Mouse (Mus musculus): ENCODE results near the gene Mb.

Gene Mb

DNA sequence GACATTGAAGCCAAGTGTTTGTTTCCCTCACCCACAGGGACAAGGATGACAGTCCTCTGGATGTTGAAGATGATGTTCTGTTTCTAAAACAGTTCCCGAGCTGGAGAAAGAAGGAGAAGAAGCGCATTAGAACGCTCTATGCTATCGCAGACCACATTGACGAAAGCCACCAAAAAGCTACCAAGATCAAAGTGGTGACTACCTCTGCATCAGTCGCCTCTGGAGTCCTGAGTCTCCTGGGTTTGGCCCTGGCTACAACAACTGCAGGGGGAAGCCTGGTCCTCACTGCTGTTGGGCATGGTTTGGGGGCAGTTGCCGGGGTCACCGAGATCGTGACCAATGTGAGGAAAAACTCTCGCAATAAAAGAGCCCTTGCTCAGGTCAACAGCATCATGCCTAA is at the start of gene Mb:
Gene Mb, minus strand, starts transcription at position 101 of the 400 bp plus-strand sequence.
- no peak for DNase-seq (ENCODE audit: low read depth)

- no peak for DNase-seq (ENCODE audit: low read depth)
Observed at GRCm38 (mm10) chr15:77099756-77100155, 49.3 kb upstream of the Mb start.

- DNase-seq (ENCODE audit: low read depth): no peak
Observed at GRCm38 (mm10) chr15:77097358-77097757, 46.9 kb upstream of the Mb start.

DNA sequence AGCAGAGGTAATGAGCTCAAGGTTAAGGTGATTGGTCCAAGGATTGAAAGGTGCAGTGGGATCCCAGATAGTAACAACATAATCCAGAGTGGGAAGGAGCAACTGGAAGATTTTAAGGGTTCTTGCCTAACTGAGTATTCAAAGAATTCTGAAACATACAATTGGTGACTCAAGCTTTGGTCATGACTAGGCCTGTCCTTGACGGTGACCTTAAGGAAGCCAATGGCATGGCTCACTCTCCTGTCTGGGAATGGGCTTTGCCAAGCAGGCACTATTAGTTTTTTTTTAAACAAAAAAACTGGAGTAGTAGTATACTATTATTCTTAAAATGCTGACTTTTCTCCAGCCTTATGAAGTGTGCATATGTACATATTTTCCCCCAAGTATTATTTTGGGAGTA is 44.7 kb upstream of the Mb start:
- no peak for DNase-seq (ENCODE audit: low read depth)

DNA sequence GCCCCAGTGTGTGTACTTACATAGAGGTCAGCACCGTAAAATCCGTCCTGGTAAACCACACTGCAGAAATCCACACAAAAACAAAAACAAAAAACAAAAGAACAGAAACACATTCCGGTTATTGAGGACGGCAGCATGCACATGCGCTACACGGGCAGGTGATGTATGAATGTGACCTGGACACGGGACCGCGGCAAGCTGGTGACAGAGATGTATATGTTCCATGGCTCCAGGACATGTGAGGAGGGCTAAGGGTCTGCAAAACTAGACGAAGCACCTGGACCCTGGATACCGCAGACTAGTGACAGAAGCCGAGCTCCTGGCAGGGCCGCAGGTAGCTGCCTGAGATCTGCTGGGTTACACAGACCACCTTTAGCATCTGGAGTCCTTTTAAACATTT is 44.0 kb upstream of the Mb start:
- DNase-seq (ENCODE audit: low read depth): no peak

DNA sequence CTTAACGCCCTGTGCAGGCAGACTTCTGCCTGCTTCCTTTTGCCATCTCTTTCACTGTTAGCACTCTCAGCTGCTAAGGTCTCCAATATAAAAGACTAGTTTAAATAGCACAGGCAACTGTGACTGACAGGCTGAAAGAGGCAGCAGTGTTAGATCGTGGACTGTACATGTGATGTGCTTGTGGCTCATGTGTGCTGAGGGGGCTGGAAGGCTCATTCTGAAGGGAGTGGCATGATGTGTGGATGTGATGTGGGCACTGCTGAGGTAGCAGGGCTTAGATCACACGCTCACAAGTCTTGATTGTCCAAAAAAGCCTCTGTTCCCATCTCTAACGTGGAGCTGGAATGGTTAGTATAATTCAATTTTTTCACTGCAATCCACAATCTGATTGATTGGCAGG is 40.9 kb upstream of the Mb start:
- no peak for DNase-seq (ENCODE audit: low read depth)

- DNase-seq (ENCODE audit: low read depth): no peak
Observed at GRCm38 (mm10) chr15:77090531-77090930, 40.1 kb upstream of the Mb start.

DNA sequence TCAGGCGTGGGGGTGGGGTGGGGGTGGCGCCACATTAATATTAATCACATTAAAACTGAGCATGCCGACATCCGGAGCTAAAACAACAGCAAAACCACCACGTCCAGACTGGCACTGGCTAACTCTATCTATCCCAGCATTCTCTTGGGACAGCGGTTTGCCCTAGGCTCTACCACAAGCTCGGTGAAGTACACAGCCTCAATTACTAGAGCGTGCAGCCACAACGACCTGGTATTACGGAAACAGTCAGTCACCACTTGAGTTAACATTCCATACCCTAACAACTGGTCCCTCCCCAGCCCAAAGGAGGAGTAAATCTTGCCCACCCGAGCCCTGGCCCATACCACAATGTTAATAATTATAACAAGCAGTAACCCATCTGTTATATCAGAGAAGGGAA is 38.8 kb upstream of the Mb start:
- no peak for DNase-seq (ENCODE audit: low read depth)

DNA sequence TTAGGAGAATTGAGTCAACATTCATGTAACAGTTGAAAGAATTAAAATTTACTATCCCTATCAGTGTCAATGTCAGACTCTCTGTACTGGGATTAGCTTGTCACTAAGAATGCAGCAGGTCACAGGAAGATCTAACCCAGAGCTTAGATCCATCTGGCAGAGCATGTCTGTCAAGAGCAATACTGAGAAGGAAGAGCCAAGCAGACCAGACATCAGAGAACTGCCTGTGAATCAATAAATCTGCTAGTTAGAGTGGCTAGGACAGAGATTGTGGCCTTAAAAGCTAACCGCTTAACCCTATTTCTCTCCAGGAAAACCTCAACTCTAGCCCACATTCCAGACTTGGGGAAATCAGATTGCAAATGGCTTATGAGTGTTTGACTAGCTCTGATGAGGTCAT is 36.0 kb upstream of the Mb start:
- DNase-seq (ENCODE audit: low read depth): no peak

DNA sequence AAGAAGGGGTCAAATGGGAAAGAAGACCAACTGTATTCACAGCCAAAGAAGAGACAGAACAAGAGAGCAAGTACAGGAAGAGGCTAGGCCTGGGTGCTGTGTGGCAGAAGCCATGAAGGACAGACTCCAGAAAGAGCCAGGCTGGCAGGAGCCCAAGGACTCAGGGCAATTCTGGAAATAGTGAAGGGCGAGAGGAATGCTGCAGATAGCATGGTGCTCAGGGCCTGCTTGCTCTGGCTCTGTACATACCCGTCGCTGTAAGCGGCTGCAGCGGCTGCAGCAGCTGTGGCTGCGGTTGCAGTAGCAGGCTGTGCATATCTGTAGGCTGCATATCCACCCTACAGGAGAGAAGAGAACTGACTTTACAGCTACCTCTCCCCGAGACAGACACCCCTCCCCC is 35.3 kb upstream of the Mb start:
- DNase-seq (ENCODE audit: low read depth): no peak

DNA sequence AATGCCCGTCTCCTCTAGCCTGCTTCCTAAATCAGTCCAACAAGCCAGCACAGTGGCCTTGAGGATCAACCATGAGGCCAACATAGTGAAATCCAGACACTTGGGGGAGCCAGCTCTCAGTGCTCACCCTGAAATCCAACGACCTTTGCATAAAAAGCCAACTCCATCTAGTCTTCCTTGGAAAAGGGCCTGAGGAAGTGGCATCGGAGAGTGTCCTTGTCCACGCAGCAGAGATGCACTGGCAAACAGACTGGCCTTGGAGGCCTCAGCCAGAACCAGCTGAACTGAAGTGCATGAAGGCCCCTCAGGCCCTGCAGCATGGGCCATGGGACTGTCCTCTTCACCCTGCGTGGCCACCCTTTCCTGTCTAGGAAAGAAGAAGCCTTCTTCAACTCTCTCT is 31.0 kb upstream of the Mb start:
- no peak for DNase-seq (ENCODE audit: low read depth)

DNA sequence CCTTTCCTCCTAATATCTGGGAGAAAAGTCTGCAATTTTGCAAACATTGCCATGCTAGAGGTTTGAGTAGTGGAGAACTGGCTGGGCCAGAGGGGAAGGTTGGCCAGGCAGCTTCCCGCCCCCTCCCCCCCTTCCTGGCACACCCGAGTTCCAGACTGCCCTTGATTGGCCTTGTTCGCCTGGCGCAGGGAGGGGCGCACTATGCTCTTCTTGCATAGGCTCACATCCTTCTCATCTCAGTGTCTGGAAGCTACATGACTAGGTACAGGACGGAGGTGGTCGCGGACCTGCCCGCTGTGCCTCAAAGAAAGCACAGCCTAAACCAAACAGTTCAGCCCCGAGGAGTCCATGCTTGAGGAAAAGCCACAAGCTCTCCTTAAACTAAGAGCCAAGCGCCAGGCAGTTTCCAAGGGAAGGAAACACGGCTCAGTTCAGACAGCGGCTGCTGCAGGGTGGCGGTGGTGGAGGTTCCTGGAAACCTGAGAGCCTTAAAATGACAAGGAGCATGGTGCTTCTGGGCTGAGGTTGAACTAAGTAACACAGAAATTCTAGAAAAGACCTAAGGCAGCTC is 30.3 kb upstream of the Mb start:
- no peak for DNase-seq (ENCODE audit: low read depth)

DNA sequence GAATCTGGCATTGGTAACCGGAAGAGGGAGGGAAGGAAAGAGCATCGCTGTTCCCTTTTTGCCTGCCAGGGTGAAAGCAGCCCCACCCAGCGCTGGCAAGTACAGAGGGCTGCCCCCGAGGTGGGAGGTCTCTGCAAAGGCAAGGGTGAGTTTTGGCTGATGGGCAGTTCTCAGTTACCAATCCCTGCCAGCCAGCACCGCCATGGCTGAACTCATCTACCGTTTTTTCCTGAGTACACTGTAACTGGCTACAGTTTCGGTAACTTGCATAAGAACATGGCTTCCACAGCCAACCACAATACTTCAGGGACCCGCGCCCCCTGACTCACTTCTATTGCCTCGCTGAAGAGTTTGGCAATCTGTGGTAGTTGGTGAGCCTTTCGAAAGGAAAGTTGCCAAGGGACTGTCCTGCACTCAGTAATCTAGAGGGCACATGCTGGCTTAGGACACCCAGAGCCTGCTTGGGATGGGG is 29.5 kb upstream of the Mb start:
- no peak for DNase-seq (ENCODE audit: low read depth)

- no peak for DNase-seq (ENCODE audit: low read depth)
Observed at GRCm38 (mm10) chr15:77079256-77079822, 28.9 kb upstream of the Mb start.

DNA sequence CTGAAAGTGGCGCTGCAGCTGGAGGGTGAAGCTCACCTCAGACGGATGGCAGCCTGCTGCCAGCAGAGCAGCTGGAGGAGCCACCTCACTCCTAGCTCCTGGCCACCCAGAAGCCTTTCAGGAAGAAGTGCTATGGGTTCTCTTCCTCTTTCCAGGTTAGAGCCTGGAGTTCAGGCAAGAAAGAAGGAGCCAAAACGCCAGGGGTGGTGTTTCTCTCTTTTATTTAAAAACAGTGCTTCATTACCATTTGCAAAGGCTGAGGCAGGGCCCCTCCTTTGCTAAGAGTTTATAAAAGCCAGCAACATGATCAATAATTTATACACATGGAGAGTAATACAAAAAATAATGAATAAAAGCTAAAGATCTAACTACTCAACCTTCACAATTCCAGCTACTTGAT is 28.3 kb upstream of the Mb start:
- DNase-seq (ENCODE audit: low read depth): no peak

- no peak for DNase-seq (ENCODE audit: low read depth)
Observed at GRCm38 (mm10) chr15:77077906-77078305, 27.4 kb upstream of the Mb start.

DNA sequence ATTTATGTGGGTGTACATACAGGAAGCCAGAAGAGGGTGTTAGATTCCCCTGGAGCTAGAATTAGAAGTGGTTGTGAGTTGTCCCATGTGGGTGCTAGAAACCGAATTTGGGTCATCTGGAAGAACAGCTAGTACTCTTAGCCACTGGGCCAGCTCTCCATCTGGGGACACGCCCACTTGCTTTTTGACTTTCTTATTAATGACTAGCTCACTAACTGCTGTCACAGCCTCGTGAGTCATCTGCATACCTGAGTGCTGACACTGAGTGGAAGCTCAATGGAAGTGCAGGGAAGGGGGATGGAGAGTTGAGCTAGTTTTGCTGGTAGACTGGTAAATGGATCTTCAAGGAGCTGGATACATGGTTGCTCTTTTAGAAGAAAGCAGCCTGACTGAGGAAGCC is 26.1 kb upstream of the Mb start:
- no peak for DNase-seq (ENCODE audit: low read depth)

DNA sequence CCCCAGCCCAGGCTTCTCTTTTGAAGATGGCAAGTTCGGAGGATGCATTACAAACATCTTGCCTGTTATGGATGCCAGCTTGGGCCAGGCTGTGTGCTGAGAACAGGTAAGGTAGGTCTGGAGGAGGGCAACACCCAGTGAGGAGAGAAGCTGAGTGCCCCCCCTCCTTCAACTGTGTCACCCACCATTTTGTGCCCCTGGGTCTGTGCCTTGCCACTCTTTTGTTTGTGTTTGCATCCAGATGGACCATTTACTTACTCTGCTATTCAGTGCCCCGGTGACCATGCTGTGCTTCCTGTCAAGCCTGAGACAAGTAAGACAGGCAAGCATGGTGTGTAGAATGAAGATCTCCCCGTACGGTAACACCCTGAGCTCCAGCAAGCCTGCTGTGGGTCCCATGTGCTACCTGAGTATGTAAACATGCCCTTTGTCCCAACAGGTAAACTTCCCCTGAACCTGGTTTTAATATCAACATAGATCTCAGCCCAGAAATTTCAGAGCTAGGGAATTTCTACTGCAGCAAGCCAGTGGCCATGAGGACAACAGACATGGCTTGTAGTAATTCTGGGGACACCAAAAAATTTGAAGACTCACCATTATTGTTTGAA is 22.2 kb upstream of the Mb start:
- peak; percentile 9 for DNase-seq (ENCODE audit: low read depth)

DNA sequence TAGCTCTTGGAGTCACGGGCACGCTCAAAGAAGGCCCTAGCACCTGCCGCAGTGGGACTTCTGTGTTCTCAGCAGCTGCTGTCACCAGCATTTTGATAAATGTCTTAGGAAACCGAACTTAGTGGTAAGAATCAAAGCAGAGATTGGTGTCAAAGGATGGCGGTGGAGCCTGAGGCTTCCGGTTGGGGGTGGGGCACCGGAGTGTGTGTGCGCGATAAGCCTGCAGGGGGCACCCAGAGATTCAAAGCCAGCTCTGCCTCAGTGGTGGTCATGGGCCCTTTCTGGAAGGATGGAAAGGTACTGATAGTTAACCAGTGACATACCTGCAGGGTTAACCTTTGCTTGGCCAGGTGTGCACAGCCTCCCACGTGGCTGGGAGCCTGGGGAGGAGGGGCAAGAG is 21.0 kb upstream of the Mb start:
- peak; percentile 88 for DNase-seq (ENCODE audit: low read depth)

GRCm38 (mm10) chr15:77070745-77071268 is 20.3 kb upstream of the Mb start:
- DNase-seq (ENCODE audit: low read depth): peak; percentile 18

DNA sequence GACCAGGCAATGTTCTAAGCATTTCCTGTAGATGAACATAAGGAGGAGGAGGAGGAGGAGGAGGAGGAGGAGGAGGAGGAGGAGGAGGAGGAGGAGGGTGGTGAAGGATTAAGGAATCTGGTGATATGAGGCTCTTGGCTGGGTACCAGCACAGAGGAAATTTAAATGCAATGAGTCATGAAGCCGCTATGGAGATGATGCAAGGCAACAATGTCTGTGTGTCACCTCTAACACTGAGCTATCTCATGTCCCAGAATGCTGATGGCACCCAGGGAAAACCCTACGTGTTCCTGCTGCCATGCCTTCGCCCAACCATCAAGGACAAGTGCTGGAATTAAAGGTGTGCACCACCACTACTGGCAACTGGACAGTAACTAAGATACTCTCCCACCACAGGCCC is 18.5 kb upstream of the Mb start:
- no peak for DNase-seq (ENCODE audit: low read depth)

GRCm38 (mm10) chr15:77068439-77068861 is 18.0 kb upstream of the Mb start:
- no peak for DNase-seq (ENCODE audit: low read depth)

GRCm38 (mm10) chr15:77066233-77066632 is 15.8 kb upstream of the Mb start:
- DNase-seq (ENCODE audit: low read depth): no peak

All from naive thymus-derived CD4-positive, alpha-beta T cell, adult 2 months (primary cell).